Mouse (Mus musculus): ENCODE results near the gene Tgfbr3l. TPM values are rescaled to one million over a fixed set of nuclear protein-coding genes. Genes with fewer than 3 reads are reported as not detected.

Gene Tgfbr3l
- total RNA-seq, 2 experiments from 2014 or later: 10.5 to 20.2 TPM

DNA sequence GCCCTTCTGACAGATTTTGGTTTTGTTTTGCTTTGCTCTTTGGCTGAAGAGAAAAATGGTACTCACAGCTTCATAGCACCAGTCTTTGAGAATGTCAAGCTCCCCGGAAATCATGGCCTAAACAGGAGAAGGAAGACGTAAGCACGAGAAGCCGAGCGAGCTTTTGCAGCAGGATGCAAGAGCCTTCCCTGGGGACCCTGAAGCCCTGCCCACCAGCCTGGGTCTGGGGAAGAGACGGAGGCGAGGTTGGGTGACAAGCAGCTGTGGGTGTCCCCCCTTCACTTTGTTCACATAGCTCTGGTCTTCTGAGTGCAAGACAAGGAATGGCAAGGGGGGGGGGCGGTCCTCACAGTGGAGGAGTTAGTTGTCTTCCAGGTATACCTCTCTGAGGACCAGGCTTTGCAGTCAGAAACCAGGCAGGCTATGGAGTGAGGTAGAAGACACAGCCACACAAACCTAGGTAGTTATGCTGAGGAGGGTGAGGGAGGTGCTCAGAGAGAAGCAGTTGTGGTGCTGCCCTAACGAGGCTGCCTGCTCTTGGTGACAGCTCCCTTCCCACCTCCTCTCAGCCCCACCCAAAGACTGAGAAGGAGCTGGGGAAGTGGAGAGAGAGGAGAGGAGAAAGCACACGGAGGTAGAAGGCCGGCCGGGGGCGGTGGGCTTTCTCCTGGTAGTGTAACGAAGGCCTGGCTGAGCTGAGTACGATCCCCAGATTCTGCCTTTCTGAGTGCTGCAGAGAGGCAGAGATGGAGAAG is 17.3 kb downstream of the Tgfbr3l start:
- no peak for DNase-seq

DNA sequence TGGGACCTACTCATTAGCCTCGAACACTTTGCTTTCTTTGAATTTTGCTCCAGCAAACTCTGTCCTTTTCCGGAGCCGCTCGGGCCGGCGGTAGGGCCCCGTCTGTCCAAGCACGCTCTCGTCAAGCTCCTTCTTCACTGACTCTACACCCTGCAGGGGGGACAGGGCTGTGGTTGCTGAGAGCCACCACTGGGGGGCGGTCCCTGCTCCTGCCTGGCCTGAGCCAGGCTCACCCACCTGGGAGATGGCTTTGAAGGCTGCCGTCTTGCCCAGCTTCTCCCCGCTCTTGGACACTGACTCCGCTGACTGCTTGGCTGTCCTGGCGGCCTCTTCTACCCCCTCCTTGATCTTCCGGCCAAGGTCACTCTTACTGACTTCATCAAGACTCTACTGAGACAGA is 19.6 kb downstream of the Tgfbr3l start:
- peak; percentile 50 for DNase-seq

DNA sequence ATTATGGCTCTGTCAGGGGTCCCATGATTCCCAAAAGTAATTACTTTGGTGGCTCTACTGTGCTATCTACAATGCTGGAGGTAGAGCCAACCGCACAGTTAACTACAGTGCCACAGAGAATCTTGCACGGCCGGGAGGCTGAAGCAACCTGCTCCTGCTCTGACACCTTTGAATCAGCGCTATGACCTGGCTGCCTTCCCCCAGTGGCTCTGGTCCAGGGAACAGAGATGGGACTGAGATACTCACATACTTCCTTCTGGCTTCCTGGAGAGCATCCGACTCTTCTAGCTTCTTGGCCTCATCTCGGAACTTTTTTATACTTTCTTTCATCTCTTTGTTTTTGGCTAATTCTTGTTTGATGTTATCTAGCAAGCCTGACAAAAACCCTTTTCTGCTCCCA is 21.6 kb downstream of the Tgfbr3l start:
- no peak for DNase-seq

DNA sequence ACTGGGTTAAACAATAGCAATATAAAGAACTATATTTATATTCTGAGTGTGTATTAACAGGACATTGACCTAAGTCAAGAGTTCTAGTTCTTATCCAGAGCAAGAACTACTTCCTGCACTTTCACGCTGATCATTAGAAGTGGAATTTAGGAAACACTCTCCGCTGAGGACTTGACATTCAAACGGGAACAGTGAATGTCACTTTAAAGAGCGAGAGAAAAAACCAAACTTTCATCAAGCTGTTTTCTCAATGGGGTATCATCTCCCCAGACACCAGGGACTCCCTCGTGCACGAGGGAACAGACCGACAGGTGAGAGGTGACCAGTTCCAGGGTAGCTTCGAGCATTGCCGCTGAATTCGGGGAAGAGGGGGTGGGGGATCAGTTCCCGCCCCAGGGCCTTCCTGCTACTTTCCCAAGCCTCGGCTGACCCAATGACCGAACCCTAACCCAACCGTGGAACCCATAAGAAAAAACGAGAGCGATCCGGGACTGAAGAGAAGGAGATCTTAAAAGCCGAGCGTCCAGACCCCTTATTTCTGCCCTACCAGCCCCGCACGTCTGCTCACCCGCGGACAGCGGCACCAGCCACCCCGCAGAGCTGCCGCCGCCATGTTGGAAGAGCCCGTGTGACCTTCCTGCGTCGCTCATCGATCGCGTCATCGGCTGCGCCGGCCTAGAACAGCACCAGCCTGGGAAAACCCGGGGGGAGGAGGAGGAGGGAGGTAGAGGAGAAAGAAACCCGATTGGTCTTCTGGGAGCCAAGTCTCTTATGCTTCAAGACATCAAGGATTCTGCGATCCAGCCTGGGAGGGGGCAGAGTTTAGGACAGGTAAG is 27.5 kb downstream of the Tgfbr3l start, which contains the start of gene Timm44:
TSS of gene Timm44 (minus strand) at position 639 of the 836 bp plus-strand sequence.
- peak; percentile 96 for DNase-seq

DNA sequence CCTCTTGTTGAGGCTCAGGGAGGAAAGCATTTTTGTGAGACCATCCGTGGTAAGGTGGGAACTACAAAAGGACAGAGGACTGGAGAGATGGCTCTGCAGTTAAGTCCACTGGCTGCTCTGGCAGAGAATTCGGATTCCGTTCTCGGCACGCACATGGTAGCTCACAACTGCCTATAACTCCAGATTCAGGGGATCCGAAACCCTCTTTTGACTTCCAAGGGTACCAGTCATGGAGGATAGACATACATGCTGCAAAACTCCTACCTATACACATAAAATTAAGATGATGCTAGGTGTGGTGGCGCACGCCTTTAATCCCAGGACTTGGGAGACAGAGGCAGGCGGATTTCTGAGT is 28.1 kb downstream of the Tgfbr3l start:
- DNase-seq: no peak

DNA sequence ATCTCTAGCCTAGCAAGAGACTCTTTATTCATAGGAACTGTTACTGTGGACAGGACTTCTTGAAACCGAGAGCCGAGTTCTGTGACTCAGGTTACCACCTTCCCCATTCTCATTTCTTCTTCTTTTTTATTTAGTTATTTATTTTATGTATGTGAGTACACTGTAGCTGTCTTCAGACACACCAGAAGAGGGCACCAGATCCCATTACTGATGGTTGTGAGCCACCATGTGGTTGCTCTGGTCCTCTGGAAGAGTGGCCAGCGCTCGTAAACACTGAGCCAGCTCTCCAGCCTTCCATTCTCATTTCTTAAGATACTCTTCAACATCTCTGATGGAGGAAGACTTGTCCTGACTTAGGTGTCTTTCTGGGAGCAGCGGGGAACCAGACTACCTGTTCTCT is 44.7 kb downstream of the Tgfbr3l start:
- DNase-seq: no peak

DNA sequence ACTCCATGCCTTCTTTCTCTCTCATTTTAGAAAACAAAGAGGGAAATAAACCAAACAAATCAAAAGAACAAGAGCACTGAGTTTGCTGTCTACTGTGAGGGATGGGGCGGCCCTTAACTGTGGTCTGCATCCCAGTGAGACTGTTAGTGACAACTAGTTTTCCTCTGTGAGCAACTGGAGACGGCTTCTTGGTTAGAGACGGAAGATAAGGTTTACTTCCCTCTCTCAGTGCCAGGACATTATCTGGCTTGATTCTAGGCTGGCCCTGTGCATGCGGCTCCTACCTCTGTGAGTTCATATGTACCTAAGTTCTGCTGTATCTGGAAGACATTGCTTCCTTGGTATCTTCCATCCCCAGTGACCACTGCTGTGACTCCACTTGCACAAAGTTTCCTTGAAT is 49.8 kb downstream of the Tgfbr3l start:
- no peak for DNase-seq

Other genes with a start within 250 kb of the Tgfbr3l start
- gene Cd209f, start 142.4 kb upstream of the Tgfbr3l start, total RNA-seq (2021): 1 to 10 TPM; 4.0 to 4.1 TPM
- gene Cd209g, start 114.1 kb upstream of the Tgfbr3l start, total RNA-seq (2021): under 1 TPM; 0.69 to 1.00 TPM
- gene Evi5l, start 81.6 kb upstream of the Tgfbr3l start, total RNA-seq (2021): 10 to 100 TPM; 29.6 to 46.0 TPM
- 1 to 10 TPM; 2.6 to 4.2 TPM for gene Prr36, start 30.8 kb upstream of the Tgfbr3l start, total RNA-seq (2021)
- gene Lrrc8e, start 21.4 kb upstream of the Tgfbr3l start, total RNA-seq (2021): 1 to 10 TPM; 8.5 to 8.6 TPM
- 10 to 100 TPM; 78.2 to 79.0 TPM for gene Map2k7, start 9.5 kb upstream of the Tgfbr3l start, total RNA-seq (2021)
- gene Gm49320, start 9.3 kb upstream of the Tgfbr3l start, total RNA-seq (2021): 1 to 10 TPM in 1 of 2 experiments, not detected in 1; 2.4 TPM
- gene Snapc2, start 4.9 kb downstream of the Tgfbr3l start, total RNA-seq (2021): 10 to 100 TPM; 21.7 to 24.4 TPM
- gene Ctxn1, start 11.1 kb downstream of the Tgfbr3l start, total RNA-seq (2021): 10 to 100 TPM; 11.0 to 14.7 TPM
- 100 to 1,000 TPM; 150 to 180 TPM for gene Timm44, start 27.7 kb downstream of the Tgfbr3l start, total RNA-seq (2021)
- 10 to 100 TPM; 10.5 to 19.3 TPM for gene Ccl25, start 77.0 kb downstream of the Tgfbr3l start, total RNA-seq (2021)
- 10 to 100 TPM; 77.7 to 83.9 TPM for gene Elavl1, start 77.2 kb downstream of the Tgfbr3l start, total RNA-seq (2021)
- 10 to 100 TPM; 14.4 to 24.0 TPM for gene Cers4, start 244.8 kb downstream of the Tgfbr3l start, total RNA-seq (2021)